Mouse (Mus musculus) heart, adult 11 months (tissue): ENCODE results near the gene Rspo1.

Experiments
- DNase-seq: peaks from one replicate; pipeline ENCODE4 v3.0.0; 2022

The Rspo1 gene

DNA sequence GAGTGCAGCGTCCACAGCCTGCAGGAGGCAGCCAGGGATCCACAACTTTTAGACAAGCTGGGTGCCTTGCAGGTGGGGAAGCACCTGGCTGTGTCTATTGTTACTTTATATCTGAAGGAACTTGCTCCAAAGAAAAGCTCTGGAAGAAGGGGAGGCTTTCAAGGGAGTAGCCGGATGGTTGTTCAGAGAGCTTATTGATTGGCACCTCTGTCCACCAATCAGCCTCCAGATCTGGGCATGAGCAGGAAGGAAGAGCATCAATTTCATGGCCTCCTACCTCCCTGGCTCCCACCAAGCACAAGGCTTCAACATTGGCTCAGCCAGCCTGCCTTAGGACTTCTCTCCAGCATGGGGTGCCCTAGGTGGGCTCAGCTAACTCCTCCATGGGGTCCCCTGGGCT lies 12.9 kb upstream of the Rspo1 start:
- DNase-seq = peak; percentile 64

DNA sequence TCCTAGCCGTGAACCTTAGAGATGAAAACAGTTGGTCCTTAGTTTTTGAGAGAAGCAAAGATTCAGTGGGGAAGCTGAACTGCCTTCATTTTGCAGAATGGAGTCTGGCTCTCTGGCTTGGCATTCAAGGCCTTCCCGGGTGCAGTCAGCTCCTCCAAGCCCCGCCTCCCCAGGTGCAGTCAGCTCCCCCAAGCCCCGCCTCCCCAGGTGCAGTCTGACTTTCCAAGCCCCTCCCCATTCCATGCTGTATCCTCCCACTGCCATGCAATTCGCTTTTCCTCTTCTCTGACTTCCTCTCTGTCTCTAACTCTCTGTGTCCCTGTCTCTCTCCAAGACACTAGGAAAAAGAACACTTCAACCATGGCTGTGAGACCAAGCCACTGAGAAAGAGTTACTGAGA lies 8.0 kb upstream of the Rspo1 start:
- no peak for DNase-seq

DNA sequence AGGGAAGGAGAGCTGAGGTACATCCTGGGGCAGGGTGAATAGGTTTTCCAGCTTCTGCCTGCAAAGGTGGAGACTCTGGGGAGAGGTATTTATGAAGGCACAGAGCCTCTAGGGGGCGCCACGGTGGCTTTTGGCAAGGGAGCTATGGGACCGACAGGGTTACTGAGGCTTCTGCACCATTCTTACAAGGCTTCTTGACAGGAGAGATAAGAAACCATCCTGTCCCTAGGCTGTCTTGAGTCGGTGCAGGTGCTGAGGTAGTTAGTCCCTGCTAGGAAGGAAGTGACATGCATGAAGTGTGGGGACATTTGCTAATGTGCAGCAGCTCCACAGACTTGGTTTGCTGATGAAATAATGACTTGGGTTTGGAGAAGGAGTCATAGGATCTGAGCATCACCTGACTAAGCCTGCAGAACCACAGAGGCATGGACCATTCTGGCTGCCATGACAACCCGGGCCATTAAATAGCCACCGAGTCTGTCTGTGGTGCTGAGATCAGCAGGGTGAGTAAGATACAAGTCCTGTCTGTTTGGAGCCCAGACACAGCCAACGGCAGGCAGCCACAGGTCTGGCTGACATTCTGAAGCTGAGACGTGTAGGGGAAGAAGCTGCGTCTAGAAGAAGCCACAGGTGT lies 2.2 kb upstream of the Rspo1 start:
- no peak for DNase-seq

DNA sequence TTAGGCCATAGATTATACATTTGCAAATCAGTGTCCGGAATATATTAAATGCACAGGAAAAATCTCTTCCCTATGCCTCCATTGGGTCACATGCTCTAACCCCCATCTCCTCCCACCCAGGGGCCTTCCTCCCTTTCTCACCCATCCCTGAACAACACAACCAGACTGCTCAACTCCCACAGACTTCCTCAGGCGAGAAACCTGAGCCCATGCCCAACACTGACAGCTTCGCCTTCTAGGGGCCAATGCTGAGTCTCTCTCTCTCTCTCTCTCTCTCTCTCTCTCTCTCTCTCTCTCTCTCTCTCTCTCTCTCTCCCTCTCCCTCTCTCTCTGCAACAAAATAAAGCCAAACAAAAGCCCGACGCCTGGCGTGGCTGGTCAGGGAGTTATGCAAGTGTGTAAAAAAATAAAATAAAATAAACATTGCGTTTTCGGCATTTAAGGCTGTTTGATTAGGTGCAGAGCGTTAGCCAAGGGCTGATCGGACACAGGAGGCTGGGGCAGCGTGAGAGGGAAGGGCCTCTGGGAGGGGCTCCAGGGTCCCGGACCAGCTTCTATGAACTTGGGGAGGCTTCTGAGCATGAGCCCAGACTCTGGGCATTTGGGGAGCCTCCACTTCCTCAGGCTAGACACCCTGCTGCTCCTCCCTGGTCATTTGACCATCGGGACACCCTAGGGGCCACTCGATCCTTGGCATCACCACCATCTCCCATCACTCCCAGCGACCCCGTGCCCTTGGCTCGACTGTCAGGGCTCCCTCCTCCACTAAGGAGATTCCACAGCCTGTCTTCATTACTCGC lies 1.2 kb upstream of the Rspo1 start:
- DNase-seq = peak; percentile 93

DNA sequence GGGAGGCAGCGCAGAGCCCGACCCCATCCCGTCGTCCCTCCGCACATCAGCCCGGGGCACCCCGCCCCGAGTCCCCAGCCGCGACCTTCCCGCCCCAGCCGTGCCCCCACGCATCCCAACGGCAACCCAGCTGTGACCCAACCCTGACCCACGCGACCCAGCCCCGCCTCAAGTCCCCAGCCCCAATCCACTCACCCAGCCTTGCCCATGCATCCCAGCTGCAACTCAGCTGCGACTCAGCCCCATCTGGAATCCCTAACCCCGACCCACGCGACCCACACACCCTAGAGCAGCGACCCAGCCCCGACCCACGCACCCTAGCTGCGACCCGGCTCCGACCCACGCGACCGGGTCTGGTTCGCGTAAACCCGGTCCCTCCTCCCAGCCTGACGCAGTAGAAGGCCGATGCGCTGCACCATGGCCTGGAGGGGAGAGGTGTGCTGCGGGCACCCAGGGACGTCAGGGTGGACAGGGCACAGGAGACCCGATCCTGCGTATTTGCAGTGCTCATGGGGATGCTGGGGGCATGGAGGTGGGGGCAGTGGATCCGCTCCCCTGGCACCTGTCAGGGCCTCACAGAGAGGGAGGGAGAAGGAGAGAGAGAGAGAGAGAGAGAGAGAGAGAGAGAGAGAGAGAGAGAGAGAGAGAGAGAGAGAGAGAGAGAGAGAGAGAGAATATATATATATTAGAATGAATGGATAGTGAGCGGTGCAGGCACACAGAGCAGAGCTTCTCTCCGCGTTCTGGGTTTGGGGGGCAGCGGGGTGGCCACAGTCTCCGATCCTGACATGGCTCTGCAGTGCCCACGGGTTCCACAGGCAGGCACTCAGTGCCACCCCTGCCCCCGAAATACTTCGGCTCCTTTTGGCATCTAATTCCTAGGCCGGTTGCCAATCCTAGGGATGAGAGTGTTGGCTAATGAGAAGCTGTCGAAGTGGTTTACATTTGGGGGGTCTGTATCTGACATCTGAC lies 795 bp downstream of the Rspo1 start:
- peak; percentile 93 for DNase-seq

DNA sequence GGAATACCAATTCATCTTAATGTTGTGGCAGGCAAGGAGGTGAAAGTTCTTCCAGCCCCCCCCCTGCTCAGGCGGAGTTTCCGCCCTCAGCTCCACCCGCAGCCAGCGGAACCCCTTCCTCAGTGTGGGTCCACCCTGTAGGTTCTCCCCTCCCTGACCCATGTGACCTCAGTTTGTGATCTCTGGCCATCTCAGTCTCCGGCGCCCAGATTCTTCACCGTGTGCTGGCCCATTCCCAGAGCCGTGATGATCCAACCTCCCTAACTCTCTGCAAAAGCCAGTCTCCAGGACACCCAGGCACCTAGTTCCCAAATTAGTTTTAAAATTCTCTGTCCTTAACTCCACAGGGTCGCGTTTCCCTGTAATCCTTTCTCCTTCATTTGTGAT lies 1.5 kb downstream of the Rspo1 start:
- peak; percentile 91 for DNase-seq

DNA sequence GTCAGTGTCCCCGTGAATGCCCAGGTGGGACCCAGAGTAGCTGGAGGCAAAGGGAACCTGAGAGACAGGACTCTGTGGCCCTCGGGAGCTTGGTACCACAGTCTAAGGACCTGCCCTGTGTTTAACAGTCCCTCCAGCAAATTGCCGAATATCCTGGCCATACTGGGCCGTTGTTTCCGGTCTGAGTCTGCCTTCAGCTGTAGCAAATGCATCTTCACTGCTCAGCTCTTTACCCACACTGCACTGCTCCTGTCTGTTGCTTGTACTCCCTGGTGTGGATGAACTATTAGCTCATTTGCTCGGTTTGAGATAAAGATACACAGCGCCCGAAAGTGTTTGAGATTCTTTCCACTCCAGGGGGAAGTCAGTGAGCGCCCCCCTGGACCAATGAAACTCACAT lies 2.2 kb downstream of the Rspo1 start:
- no peak for DNase-seq

DNA sequence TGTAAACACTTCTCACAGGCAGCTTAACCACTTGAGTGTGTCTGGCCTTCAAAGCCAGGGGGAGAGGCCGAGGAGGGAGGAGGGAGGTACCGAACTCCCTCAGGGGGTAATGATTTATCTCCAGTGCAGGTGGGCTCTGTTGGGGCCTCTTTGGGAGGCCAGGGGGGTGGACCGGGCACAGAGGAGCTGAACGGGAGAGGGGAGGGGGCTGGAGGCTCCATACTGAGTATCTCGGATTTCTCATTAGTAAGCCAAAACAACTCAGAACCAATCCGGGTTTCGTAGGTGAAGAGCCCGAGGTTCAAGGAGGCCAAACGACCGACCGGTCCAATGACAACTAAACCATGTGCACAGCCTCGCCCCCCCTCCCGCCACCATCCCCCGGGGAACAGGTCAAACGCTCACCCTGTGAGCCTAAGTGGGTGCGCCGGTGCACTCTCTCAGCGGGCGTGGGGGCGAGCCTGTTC lies 3.6 kb downstream of the Rspo1 start:
- DNase-seq = no peak

DNA sequence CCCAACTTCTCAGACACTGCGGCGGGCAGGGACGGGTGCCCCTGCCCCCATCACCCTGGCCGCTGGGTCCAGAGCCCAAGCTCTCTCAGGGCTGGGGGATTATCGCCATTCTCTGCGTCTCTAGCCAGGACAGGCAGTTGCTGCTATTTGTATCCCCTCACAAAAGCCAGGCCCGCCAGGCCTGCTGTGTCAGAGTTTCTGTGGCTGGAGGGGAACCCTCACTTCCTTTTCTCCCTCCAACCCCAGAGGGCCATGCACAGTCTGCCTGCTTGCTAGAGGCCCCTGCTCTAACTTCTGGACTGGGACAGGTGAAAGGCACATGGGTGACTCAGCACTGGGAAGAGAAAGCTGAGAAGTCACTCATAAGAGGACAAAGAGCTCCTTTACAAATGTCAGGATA lies 4.1 kb downstream of the Rspo1 start:
- DNase-seq = no peak

DNA sequence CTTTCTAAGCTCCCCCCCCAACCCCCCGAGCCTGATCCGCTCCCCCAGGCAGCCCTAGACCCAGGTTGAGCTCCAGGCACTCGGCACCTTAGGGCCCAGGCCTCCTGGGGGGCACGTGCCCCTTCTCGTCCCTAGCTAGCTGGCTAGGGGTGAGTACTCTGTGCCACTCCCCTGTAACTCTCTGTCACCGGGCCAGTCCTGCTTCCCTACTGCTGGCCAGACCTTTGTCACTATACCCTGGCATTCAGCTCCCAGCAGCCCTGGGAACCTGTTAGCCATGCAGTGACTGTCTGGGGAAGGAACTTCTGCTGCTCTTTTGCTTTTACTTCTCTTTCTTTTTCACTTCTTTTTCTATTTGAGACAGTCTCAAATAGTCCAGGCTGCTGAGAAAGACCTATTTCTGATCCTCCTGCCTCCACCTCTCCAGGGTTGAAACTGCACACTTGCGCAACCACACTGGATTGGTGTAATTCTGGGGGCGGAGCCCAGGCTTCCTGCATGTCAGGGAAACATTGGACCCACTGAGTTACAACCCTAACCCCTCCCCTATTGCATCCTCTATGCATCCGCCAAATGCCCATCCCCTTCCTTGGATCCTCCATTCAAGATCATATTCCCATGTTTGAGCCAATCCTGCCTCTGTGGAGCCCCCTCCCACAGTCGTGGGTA lies 11.4 kb downstream of the Rspo1 start:
- no peak for DNase-seq

DNA sequence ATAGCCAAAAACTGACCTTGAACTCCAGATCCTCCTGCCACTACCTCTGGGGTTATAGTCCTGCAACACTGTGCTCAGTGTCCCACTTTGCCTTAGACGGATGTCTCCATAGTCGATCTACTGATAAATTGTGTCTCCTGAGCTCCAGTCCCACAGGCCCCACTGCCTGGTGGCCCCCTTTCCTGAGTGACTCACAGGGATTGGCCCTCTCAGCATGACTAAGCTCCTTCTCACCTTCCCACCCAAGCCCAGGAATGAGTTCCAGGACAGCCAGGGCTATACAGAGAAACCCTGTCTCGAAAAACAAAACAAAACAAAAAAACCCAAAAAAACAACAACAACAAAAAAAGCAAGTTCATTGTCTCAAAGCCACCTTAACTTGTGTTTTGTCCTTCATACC lies 13.3 kb downstream of the Rspo1 start:
- DNase-seq = no peak

DNA sequence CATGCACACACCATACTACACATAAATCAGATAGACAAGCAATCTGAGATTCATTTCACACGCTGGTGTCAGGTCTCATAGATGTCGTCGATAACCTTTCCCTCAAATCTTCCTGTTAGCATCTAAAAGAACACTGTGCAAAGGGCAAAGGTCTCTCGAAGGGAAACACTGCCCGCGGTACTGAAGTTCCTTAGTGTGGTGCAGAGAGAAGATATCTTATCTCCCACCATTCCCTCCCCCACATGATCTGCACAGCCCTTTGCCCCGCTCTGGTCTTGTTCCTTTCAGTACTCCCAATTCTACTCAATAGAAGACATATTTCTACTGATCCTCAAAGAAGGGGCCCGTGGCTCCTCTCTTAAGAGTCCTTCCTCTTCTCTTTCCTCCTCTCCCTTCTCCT lies 16.7 kb downstream of the Rspo1 start:
- DNase-seq = no peak

DNA sequence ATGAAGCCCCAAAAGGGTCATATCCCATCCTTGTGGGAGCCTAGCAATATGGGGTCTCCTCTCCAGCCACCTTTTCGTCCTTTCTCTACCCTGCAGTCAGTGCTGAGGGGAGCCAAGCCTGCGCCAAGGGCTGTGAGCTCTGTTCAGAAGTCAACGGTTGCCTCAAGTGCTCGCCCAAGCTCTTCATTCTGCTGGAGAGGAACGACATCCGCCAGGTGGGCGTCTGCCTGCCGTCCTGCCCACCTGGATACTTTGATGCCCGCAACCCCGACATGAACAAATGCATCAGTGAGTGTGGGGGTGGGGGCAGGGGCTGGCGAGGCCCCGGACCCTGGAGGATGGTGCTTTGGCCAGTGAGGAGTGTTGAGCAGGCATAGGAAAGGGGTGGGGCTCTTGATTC lies 18.7 kb downstream of the Rspo1 start:
- DNase-seq = no peak

DNA sequence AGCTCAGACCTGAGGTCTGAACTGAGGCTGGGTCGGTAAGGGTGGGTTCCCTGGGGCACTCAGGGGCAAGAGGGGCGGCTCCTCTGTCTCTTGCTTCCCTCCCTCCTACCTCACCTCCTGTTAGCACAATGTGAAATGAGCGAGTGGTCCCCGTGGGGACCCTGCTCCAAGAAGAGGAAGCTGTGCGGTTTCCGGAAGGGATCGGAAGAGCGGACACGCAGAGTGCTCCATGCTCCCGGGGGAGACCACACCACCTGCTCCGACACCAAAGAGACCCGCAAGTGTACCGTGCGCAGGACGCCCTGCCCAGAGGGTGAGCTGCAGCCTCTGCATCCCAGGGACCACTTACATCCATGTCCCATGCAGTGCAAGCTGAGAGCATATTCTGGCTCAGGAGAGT lies 21.2 kb downstream of the Rspo1 start:
- no peak for DNase-seq

DNA sequence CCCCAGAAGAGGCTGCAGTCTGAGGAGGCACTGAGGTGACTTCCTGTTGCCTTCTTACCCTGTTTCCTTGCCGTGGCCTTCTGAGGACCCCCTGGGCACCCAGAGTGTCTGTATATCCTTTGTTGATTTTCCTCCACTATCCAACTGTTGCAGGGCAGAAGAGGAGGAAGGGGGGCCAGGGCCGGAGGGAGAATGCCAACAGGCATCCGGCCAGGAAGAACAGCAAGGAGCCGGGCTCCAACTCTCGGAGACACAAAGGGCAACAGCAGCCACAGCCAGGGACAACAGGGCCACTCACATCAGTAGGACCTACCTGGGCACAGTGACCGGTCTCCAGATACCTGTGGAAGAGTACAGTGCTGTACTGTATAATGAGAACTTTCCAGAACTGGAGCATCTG lies 22.0 kb downstream of the Rspo1 start:
- DNase-seq = no peak

DNA sequence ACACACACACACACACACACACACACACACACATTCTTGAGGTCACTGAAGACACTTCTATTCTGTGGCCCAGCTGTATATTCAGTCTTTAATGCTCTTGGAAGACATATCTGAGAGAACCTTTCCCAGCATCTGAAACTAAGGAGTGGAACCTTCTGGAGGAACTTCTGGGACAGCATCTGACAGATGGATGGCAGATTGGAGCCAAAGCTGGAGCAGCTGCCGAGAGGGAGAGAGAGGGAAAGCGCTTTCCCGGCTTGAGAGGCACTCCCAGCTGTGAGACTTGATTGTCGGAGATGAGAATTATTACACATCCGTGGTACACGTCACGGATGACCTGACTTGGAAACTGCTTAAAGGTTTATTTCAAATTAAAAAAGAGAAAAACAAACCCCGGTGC lies 22.5 kb downstream of the Rspo1 start:
- no peak for DNase-seq

DNA sequence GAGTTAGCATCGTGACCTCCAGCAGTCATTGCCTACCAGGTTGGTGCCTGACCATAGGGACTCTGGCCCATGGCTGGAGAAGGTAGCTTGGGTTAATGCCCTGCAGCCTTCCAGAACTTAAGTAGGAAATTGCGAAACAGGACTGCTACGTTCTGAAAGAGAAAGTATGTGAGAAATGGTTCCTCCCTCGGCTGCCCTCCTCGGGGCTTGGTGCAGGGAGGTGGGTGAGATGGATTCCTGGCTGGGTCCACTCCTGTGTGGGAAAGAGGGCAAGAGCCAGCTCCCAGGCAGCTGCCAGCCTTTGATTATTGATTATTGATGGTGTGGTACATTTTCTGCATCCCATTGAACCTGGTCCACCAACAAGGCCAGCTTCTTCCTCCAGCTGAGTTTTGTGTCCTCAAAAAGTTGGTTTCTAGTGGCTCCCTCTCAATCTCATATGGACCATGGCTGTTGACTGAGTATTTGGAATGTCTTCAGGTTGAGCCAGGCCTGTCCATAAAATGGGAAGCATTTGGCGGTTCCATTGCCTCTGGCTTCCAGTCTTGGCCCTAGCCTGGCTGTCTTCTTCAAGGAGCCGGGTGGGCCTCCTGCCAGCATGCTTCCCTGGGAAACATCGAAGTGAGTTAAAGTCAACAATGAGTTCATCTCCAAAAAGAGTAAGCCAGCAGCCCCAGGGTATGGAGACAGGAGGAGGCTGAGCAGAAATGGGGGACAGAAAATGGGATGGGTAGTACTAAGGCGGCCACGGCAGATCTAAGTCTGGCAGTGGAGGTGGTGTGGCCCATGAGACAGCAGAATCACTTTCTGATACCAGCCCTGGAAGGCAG lies 29.8 kb downstream of the Rspo1 start, which contains the start of gene Gnl2:
Gene Gnl2 (plus strand): TSS at position 780 of the 830 bp plus-strand sequence.
- DNase-seq = peak; percentile 96

DNA sequence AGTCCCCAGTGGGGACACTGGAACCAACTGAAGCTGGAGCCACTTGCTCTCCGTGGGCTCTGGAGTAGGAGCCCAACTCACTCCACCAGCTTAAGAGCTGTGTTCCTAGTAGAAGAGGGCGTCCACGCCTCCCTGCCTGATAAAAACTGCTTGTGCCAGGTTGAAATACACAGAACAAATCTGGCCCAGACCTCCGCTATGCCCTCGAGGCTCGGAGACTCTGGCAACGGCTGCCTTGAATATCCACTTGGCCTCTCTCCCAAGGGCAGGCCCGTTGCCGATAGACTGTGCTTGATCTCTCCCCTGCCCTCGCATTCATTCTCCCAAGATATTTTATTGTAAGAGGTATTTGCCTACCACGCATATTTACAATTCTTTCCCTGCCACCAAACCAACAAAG lies 31.2 kb downstream of the Rspo1 start:
- no peak for DNase-seq

DNA sequence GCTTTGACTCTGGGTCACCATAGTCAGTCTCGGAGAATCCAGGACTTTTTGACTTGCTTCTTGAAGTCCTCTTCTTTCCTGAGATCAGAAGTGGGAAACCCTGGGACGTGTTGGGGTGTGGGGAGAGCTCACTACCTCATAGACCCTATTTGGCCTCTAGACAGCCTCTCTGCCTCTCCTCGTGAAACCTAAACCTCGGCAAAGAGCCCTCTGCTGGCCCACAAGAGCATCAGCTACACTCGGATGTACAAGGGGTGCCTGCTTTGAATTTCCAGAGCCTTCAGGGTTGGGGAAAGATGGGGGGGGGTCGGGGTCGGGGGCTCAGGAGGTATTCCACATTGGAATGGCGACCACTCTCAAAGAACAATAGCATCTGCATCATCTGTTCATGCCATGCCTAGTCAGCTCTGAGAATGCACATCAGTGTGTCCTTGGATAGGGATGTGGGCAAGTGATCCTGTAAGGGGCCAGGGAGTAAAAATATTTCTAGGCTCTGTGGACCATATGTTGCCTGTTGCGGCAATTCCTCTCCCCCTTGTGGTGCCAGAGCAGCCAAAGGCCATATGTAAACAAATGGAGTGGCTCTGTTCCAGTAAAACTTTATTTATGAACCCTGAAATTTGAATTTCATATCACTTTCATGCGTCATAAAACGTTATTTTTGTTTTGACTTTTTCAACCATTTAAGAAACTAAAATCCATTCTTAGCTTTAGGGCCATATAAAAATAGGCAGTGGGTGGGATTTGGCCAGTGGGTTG lies 34.7 kb downstream of the Rspo1 start:
- no peak for DNase-seq

DNA sequence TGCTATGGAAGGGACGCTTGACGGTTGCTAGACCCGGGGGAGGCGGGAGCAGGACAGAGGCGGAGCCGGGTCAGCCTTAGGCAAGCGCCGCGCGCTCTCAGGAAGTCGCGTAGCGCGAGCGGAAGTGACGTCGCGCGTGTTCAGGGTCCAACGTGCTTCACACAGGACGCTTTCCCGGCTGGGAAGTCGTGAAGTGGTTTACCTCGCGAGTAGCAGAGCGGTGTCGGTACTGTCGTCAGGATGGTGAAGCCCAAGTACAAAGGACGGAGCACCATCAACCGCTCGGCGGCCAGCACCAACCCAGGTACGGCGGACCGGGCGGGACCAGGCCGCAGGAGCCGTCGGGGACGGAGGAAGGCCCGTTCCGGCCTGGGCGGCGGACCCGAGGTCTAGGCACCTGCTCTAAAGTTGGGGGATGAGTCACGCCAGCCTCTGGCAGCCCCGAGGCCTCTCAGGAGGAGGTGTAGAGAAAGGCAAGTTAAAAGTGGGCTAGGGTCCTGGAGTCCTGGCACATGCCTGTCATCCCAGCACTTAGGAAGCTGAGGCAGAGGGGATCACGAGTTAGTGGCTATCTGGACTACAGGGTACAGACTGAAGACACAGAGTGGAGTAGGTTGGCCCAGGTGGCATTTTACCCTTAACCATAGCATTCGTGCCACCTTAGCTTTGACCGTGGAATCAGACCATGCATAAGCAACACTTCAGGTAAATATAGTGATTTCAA lies 43.8 kb downstream of the Rspo1 start:
- peak; percentile 99 for DNase-seq
